Mouse (Mus musculus): ENCODE data around the gene Cd200r1. TPM values are rescaled to one million over a fixed set of nuclear protein-coding genes. Genes with fewer than 3 reads are reported as not detected.

The Cd200r1 gene
- 9.0 TPM for total RNA-seq (2023)

GRCm38 (mm10) chr16:44765555-44766319 lies at the start of gene Cd200r1:
Gene Cd200r1 (plus strand): TSS chr16:44765736.

GRCm38 (mm10) chr16:44724083-44724787 lies 41.3 kb upstream of the Cd200r1 start, which contains the start of gene Nepro:
Gene Nepro (plus strand): TSS chr16:44724301.

DNA sequence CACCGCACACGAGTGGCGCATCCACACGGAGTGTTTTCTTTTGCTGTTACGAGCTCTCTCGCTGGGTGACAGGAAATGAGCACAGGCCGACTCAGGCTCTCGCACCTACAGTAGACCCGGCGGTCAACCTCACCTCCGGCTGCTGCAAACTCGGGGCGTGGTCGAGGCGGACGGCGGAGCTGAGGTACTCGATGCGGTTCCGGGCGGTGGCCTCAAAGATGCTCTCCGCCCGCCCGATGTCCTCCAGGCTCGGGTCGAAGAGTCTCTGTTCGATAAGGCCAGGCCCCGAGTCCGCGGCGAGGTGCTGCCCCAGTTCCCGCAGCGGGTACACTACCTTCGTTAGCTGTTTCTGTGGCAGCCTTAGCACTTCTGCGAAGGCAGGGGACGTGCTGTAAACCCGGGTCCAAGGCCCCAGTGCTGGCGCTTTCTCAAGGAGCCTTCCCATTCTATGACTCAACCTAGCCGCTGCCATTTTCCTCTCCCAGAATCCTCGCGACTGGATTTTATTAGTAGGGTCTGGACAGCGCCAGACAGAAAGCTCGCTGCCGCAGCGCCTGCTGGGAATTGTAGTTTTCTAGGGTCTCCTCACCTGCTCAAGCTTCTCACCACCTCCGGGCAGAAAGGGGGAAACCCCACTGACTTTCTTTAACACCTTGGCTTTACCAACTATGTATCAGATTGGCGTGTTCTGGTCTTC lies 19.5 kb upstream of the Cd200r1 start, which contains the start of gene Gtpbp8:
TSS of gene Gtpbp8 (minus strand) at position 498 of the 697 bp plus-strand sequence.

GRCm38 (mm10) chr16:44811544-44811943 lies 46.0 kb downstream of the Cd200r1 start, which contains the start of gene Cd200r4:
Gene Cd200r4 (plus strand): TSS chr16:44811733.

Other genes with a start within 250 kb of the Cd200r1 start
- gene Boc, start 206.8 kb upstream of the Cd200r1 start, total RNA-seq (2023), result 0.86 TPM
- gene Nepro, start 41.4 kb upstream of the Cd200r1 start, total RNA-seq (2023), result 25.0 TPM
- gene Gtpbp8, start 19.4 kb upstream of the Cd200r1 start, total RNA-seq (2023), result 11.8 TPM
- gene Cd200r4, start 46.0 kb downstream of the Cd200r1 start, total RNA-seq (2023), result 0.65 TPM
- not detected for gene Cd200r2, start 101.4 kb downstream of the Cd200r1 start, total RNA-seq (2023)
- 3.0 TPM for gene Cd200r3, start 177.9 kb downstream of the Cd200r1 start, total RNA-seq (2023)